Mouse (Mus musculus) bone marrow macrophage, adult 2 months (primary cell): ENCODE data around the gene Trmt112.

ENCODE experiments used
- CTCF ChIP-seq: IDR thresholded peaks from 2 replicates; pipeline ENCODE4 v1.5.1; 2012; ENCODE audit warnings: low read depth, mild to moderate bottlenecking, low read length, moderate library complexity
- POLR2A ChIP-seq: IDR thresholded peaks from 2 replicates; pipeline ENCODE4 v1.6.1; 2012; ENCODE audit warnings: mild to moderate bottlenecking, low read depth, low read length, borderline replicate concordance

DNA sequence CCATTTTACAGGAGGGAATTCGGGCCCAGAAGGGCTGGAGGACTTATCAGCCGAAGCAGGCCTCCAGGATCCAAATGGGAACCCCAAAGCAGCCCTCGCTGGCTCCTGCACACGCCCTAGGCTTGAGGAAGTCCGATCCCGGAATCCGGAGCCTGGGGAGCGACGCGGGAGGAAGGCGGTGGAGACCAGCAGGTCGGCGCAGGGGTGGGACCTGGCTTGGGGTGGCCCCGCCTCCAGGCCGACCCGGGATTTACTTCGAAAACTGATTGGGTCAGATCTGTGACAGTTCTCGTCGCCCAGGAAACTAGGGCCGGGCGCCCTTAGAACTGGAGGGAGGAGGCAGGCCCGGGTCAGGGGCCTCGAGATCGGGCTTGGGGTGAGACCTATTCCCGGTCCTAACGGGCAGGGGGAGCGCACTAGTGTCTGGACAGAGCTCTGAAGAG is 32.8 kb downstream of the Trmt112 start, which contains the start of gene Gpr137:
- TF ChIP-seq POLR2A (0 out of 2 replicates have a peak, but pooled peaks have one; percentile 25), CTCF (no peak)
